Mouse (Mus musculus) heart, embryonic 15.5 days (tissue): ENCODE measurements around the gene Tuba1c. TPM values are rescaled to one million over a fixed set of nuclear protein-coding genes. Genes with fewer than 3 reads are reported as not detected.
A peak's percentile ranks its signal among the peaks of the same experiment; 100 is the strongest.

Experiments used
- ATAC-seq: fragments of 200-750 bp; cut with Nextera tagmentation; replicated peaks from 2 replicates; pipeline ENCODE4 v1.8.0; 2017; ENCODE audit warnings: low read depth, moderate TSS enrichment; ENCODE audit not compliant: insufficient number of reproducible peaks, insufficient read depth, low FRiP score
- H3K27ac ChIP-seq: fragments of 300-500 bp; sonication (generic); 2 replicates; pipeline ENCODE4 v1.5.1; 2015; ENCODE audit warnings: mild to moderate bottlenecking, inconsistent platforms
- H3K27me3 ChIP-seq: fragments of 300-500 bp; sonication (generic); 2 replicates; pipeline ENCODE4 v1.6.1; 2015; ENCODE audit warnings: inconsistent platforms
- H3K36me3 ChIP-seq: fragments of 300-500 bp; sonication (generic); 2 replicates; pipeline ENCODE4 v1.6.1; 2015; ENCODE audit warnings: mild to moderate bottlenecking, inconsistent platforms
- H3K4me1 ChIP-seq: fragments of 300-500 bp; sonication (generic); replicated peaks from 2 replicates; pipeline ENCODE4 v1.6.1; 2015; ENCODE audit warnings: inconsistent platforms
- H3K4me2 ChIP-seq: fragments of 300-500 bp; sonication (generic); 2 replicates; pipeline ENCODE4 v1.6.1; 2015; ENCODE audit warnings: inconsistent platforms, mild to moderate bottlenecking, moderate library complexity
- H3K4me3 ChIP-seq: fragments of 300-500 bp; sonication (generic); 2 replicates; pipeline ENCODE4 v1.5.1; 2015; ENCODE audit warnings: mild to moderate bottlenecking, inconsistent platforms
- H3K9ac ChIP-seq: fragments of 300-500 bp; sonication (generic); 2 replicates; pipeline ENCODE4 v1.6.1; 2015; ENCODE audit warnings: mild to moderate bottlenecking, inconsistent platforms
- H3K9me3 ChIP-seq: fragments of 300-500 bp; sonication (generic); replicated peaks from 2 replicates; pipeline ENCODE4 v1.6.1; 2016; ENCODE audit warnings: inconsistent platforms
- WGBS: fragments of 180-500 bp; shearing (Covaris S2); methylation state at CpG from one replicate; pipeline ENCODE4 v1.1.7; 2015; ENCODE audit warnings: mixed read lengths; 5-methylcytosine and 5-hydroxymethylcytosine counted together
- polyA plus RNA-seq: library from polyadenylated mRNA; unstranded; fragments of >200 nt; fragmentation: Nextera tagmentation; extraction: Ambion mirVana; gene quantifications from 2 replicates; pipeline ENCODE4 v1.2.1, GENCODE M21; 2015

Tuba1c gene
- polyA plus RNA-seq, 1 experiment from 2014 or later = 117 TPM

- H3K36me3 ChIP-seq = peaks cover 22% of the 10 kb centered on the region
- H3K9ac ChIP-seq = peak overlapping the region; percentile 29
- H3K27me3 ChIP-seq = no peaks in the 10 kb centered on the region
- no peak for ATAC-seq
- 45% methylated on average over 7 of the region's 7 CpGs for WGBS
- H3K4me3 ChIP-seq = peak overlapping the region; percentile 86
- H3K4me1 ChIP-seq = peaks cover 57% of the 10 kb centered on the region
- peak overlapping the region; percentile 86 for H3K4me2 ChIP-seq
- no peaks in the 10 kb centered on the region for H3K9me3 ChIP-seq
- peak overlapping the region; percentile 3; the same call in 1 of the 2 replicates for H3K27ac ChIP-seq
These were observed 3.1 kb downstream of the Tuba1c start for GRCm38 (mm10) chr15:99032726-99033250.

GRCm38 (mm10) chr15:99033498-99034270 lies 4.0 kb downstream of the Tuba1c start:
- Histone ChIP-seq H3K36me3 (peaks cover 22% of the 10 kb centered on the region), H3K4me2 (peak overlapping the region; percentile 86), H3K27ac (no peak overlapping the region; the same call in 1 of the 2 replicates), H3K4me3 (peak overlapping the region; percentile 86; the same call in 1 of the 2 replicates), H3K4me1 (peaks cover 57% of the 10 kb centered on the region), H3K9me3 (no peaks in the 10 kb centered on the region), H3K27me3 (no peaks in the 10 kb centered on the region), H3K9ac (0 out of 2 replicates have a peak overlapping the region, but pooled peaks have one; percentile 4)
- no peak for ATAC-seq
- 46% methylated on average over 7 of the region's 7 CpGs for WGBS

GRCm38 (mm10) chr15:99035431-99035830 lies 5.7 kb downstream of the Tuba1c start:
- Histone ChIP-seq H3K36me3 (peaks cover 22% of the 10 kb centered on the region), H3K4me2 (no peak overlapping the region), H3K9ac (no peak overlapping the region), H3K4me1 (peaks cover 54% of the 10 kb centered on the region), H3K27me3 (no peaks in the 10 kb centered on the region), H3K27ac (peak overlapping the region; percentile 76; the same call in 1 of the 2 replicates), H3K9me3 (no peaks in the 10 kb centered on the region), H3K4me3 (no peak overlapping the region)
- no peak for ATAC-seq
- 68% methylated on average over 4 of the region's 4 CpGs for WGBS

DNA sequence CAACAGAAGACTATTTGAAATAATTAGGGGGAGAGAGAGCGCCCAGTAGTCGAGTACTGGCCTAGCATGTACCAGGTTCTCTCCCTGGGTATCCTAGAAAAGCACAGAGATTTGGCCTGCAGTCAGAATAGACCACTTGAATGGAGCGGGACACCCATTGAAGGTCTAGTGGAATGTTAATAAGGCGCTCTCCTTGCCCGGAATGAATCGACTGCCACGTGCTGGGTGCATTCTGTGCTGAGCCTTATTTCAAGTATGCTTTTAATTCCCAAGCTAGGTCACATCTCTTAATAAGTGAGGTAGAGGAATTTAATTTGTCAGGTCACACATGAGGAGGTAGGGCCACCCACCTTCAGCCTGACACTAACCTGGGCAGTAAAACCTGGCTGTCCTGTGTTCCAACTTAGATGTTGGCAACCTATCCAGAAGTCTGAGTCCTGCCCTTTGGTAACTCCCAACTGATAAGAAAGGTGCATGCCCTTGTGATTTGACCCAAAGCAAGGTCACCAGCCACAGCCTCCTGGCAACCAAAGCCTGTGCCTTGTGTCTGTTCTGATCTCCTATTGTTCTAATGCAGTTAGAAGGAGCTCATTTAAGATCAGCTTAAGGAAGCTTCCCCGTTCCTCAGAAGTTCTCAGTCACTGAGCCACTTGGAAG lies 6.7 kb downstream of the Tuba1c start:
- H3K27me3 ChIP-seq = no peaks in the 10 kb centered on the region
- ATAC-seq = no peak
- no peaks in the 10 kb centered on the region for H3K9me3 ChIP-seq
- 56% methylated on average over 8 of the region's 8 CpGs for WGBS
- peak overlapping the region; percentile 76 for H3K27ac ChIP-seq
- H3K36me3 ChIP-seq = peaks cover 22% of the 10 kb centered on the region
- peaks cover 58% of the 10 kb centered on the region for H3K4me1 ChIP-seq
- no peak overlapping the region for H3K4me2 ChIP-seq
- no peak overlapping the region for H3K4me3 ChIP-seq
- H3K9ac ChIP-seq = no peak overlapping the region

GRCm38 (mm10) chr15:99038025-99038424 lies 8.3 kb downstream of the Tuba1c start:
- Histone ChIP-seq H3K36me3 (peaks cover 22% of the 10 kb centered on the region), H3K27ac (no peak overlapping the region), H3K4me3 (no peak overlapping the region), H3K4me1 (peaks cover 45% of the 10 kb centered on the region), H3K27me3 (no peaks in the 10 kb centered on the region), H3K9me3 (no peaks in the 10 kb centered on the region), H3K9ac (no peak overlapping the region), H3K4me2 (no peak overlapping the region)
- no peak for ATAC-seq
- 89% methylated on average over 1 of the region's 1 CpGs for WGBS

- Histone ChIP-seq H3K36me3 (peaks cover 22% of the 10 kb centered on the region), H3K4me2 (no peak overlapping the region), H3K27ac (no peak overlapping the region), H3K27me3 (no peaks in the 10 kb centered on the region), H3K4me3 (no peak overlapping the region), H3K4me1 (peaks cover 38% of the 10 kb centered on the region), H3K9ac (no peak overlapping the region), H3K9me3 (no peaks in the 10 kb centered on the region)
- ATAC-seq = no peak
- WGBS = 89% methylated on average over 5 of the region's 5 CpGs
These were observed 9.1 kb downstream of the Tuba1c start for GRCm38 (mm10) chr15:99038797-99039196.

DNA sequence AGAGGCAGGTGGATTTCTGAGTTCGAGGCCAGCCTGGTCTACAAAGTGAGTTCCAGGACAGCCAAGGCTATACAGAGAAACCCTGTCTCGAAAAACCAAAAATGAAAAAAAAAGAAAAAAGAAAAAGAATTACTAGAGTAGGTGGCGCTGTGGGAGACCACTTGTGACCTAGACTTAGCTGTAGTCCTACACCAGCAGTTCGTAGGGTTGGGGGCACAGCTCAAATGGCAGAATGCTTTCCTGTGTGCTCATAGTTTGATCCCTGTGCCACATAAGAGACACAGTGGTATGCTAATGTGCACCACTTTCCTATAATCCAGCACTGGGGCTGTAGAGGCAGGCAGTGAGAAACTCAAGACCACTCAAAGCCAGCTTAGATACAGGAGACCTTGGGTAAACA lies 9.6 kb downstream of the Tuba1c start:
- Histone ChIP-seq H3K9ac (no peak overlapping the region), H3K4me2 (no peak overlapping the region), H3K27ac (no peak overlapping the region), H3K4me3 (no peak overlapping the region), H3K4me1 (peaks cover 36% of the 10 kb centered on the region), H3K36me3 (peaks cover 22% of the 10 kb centered on the region), H3K27me3 (no peaks in the 10 kb centered on the region), H3K9me3 (no peaks in the 10 kb centered on the region)
- no peak for ATAC-seq
- 84% methylated on average over 4 of the region's 4 CpGs for WGBS

DNA sequence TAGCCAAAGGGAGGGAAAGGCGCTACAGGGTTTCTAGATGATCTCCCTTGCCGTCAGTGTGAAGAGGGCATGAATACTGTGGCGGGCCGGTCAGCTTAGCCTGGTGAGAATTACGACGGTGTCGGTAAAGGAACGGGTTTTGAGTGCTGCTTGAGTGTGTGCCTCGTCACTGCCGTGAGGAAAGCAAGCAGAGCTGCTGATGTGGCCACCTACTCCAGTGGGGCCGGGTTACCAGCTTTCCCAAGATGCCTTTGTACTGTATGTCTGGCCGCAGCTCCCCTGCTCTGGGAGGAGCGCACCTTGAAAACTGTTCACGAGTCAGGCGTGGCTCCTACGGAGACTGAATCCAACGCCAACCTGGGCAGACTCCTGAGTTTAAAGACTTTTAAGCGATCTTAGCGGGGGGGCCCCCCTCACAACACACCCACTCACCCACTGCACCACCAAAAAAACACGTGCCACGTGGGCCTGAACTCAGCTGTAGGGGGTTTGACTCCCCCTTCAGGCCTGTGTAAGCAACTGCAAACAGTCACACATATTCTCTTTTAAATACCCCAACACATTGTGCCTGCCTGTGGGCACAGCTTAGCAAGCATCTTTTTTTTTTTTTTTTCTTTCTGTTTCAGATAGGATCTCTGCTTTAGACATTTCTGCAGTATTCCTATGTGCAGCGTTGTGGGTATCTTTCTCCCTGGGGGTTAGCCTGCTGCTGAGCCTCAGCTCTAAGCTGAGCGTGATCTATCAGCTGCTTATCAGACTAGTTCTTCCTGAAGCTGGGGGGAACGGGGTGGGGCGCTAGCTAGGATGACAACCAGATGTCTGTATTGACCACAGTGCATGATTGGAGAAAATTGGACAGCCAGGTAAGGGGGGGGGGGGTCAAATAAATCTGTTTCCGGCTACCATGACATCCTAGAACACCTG lies 10.6 kb downstream of the Tuba1c start:
- peaks cover 13% of the 10 kb centered on the region for H3K36me3 ChIP-seq
- H3K9me3 ChIP-seq = no peaks in the 10 kb centered on the region
- WGBS = 52% methylated on average over 26 of the region's 26 CpGs
- no peak overlapping the region for H3K4me2 ChIP-seq
- no peak overlapping the region for H3K27ac ChIP-seq
- H3K4me1 ChIP-seq = peaks cover 29% of the 10 kb centered on the region
- H3K4me3 ChIP-seq = no peak overlapping the region
- no peaks in the 10 kb centered on the region for H3K27me3 ChIP-seq
- no peak for ATAC-seq
- no peak overlapping the region for H3K9ac ChIP-seq

- Histone ChIP-seq H3K4me2 (no peak overlapping the region), H3K4me3 (no peak overlapping the region), H3K9me3 (no peaks in the 10 kb centered on the region), H3K27me3 (no peaks in the 10 kb centered on the region), H3K4me1 (peaks cover 21% of the 10 kb centered on the region), H3K36me3 (peaks cover 6% of the 10 kb centered on the region; the same call in 1 of the 2 replicates), H3K27ac (no peak overlapping the region), H3K9ac (no peak overlapping the region)
- WGBS = 53% methylated on average over 21 of the region's 21 CpGs
- ATAC-seq = no peak
These were observed 11.5 kb downstream of the Tuba1c start for GRCm38 (mm10) chr15:99040920-99041856.

- 78% methylated on average over 5 of the region's 5 CpGs for WGBS
- no peak overlapping the region for H3K27ac ChIP-seq
- H3K4me3 ChIP-seq = no peak overlapping the region
- H3K4me2 ChIP-seq = no peak overlapping the region
- H3K9me3 ChIP-seq = no peaks in the 10 kb centered on the region
- no peak overlapping the region for H3K9ac ChIP-seq
- peaks cover 15% of the 10 kb centered on the region for H3K4me1 ChIP-seq
- ATAC-seq = no peak
- no peaks in the 10 kb centered on the region for H3K36me3 ChIP-seq
- H3K27me3 ChIP-seq = 0 out of 2 replicates have a peak, but pooled peaks cover 3% of the 10 kb centered on the region
These were observed 12.6 kb downstream of the Tuba1c start for GRCm38 (mm10) chr15:99042334-99042733.
